Mouse (Mus musculus) heart, adult 11 months (tissue): ENCODE measurements around the gene Wdr20rt.
"Not testable (repeated sequence)": the region's sequence is repeated elsewhere in the genome, so short reads cannot be mapped to it uniquely, and the experiment has no call there.

ENCODE experiments used
- DNase-seq: peaks from one replicate; pipeline ENCODE4 v3.0.0; 2022

Gene Wdr20rt

GRCm38 (mm10) chr12:65225467-65225945, at the start of gene Wdr20rt:
Gene Wdr20rt (plus strand): TSS chr12:65225517.
- DNase-seq: no peak

GRCm38 (mm10) chr12:65187365-65187764, 38.0 kb upstream of the Wdr20rt start:
- DNase-seq: no peak

- DNase-seq: no peak
These were observed 36.1 kb upstream of the Wdr20rt start for GRCm38 (mm10) chr12:65189213-65189612.

GRCm38 (mm10) chr12:65194003-65194530, 31.2 kb upstream of the Wdr20rt start:
- DNase-seq: no peak

- DNase-seq: no peak
These were observed 23.5 kb upstream of the Wdr20rt start for GRCm38 (mm10) chr12:65201812-65202211.

- no peak for DNase-seq
These were observed 18.9 kb upstream of the Wdr20rt start for GRCm38 (mm10) chr12:65206431-65206830.

- DNase-seq: no peak
These were observed 8.9 kb upstream of the Wdr20rt start for GRCm38 (mm10) chr12:65216404-65216840.

GRCm38 (mm10) chr12:65228628-65229027, 3.3 kb downstream of the Wdr20rt start:
- no peak for DNase-seq

GRCm38 (mm10) chr12:65229041-65229440, 3.7 kb downstream of the Wdr20rt start:
- DNase-seq: no peak

- DNase-seq: not testable (repeated sequence)
These were observed 7.5 kb downstream of the Wdr20rt start for GRCm38 (mm10) chr12:65232801-65233200.

- DNase-seq: no peak
These were observed 24.9 kb downstream of the Wdr20rt start for GRCm38 (mm10) chr12:65250116-65250738.

- DNase-seq: no peak
These were observed 31.6 kb downstream of the Wdr20rt start for GRCm38 (mm10) chr12:65256887-65257286.

- DNase-seq: peak; percentile 91
These were observed 33.2 kb downstream of the Wdr20rt start for GRCm38 (mm10) chr12:65258212-65259138.

GRCm38 (mm10) chr12:65259139-65260111, 34.1 kb downstream of the Wdr20rt start:
- peak; percentile 16 for DNase-seq

GRCm38 (mm10) chr12:65268311-65268984, 43.1 kb downstream of the Wdr20rt start:
- DNase-seq: no peak

GRCm38 (mm10) chr12:65269406-65269805, 44.1 kb downstream of the Wdr20rt start:
- no peak for DNase-seq

- DNase-seq: no peak
These were observed 48.5 kb downstream of the Wdr20rt start for GRCm38 (mm10) chr12:65273807-65274206.
